Mouse (Mus musculus) kidney, postnatal 36 days (tissue): ENCODE measurements at regions not wholly inside any gene's neighbourhood (a gene's known extent, or its start where the extent isn't known, plus 50 kb on each side); places are given as distances from the start of the nearest gene placed in this dataset.

Experiments
- DNase-seq, 2 experiments: peaks; one replicate each; pipeline ENCODE4 v3.0.0; 2021 to 2022; ENCODE audit warnings: mixed read lengths in 2 of 2

- no peak for DNase-seq
These were observed 293.6 kb downstream of the Slc4a3 start for GRCm38 (mm10) chr1:75839551-75840223.

- DNase-seq, result no peak
These were observed 296.3 kb downstream of the Slc4a3 start for GRCm38 (mm10) chr1:75842396-75842795.

GRCm38 (mm10) chr1:75843326-75843725, 297.3 kb downstream of the Slc4a3 start:
- no peak for DNase-seq

- DNase-seq, result no peak
These were observed 298.1 kb downstream of the Slc4a3 start for GRCm38 (mm10) chr1:75844123-75844522.

- no peak for DNase-seq
These were observed 298.5 kb downstream of the Slc4a3 start for GRCm38 (mm10) chr1:75844529-75844928.

- DNase-seq, result no peak
These were observed 298.9 kb downstream of the Slc4a3 start for GRCm38 (mm10) chr1:75844981-75845380.

DNA sequence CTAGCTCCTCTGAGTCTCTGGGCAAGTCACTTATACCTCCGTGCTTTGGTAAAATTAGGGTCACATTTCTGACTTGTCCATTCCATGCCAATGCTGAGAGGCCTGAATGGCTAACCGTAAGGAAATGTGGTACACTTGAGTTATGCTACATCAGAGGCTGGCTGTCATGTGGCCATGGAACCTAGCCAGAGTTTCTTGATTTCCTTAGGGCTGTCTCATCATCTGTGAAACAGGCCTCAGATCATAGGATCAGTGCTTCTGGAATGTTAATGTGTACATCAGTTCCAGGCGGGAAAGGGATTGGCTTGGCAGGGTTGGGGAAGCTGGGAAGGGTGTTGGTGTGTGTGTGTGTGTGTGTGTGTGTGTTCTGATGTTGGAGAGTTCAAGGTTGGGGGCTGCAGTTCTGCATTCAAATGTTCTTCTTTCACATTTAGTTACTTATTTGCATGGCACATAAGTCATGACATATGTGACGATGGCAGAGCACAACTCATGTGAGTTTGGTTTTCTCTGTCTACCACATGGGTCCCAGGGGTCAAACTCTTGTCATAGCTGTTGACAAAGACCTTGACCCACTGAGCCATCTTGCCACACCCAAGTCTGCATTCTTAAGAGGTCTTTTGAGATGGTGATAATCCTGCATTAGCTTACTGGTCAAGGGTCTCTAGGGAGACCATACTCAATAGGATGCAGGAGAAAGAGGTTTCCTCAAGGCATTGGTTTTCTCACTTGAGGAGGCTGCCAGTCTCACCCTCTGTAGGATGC, 299.9 kb downstream of the Slc4a3 start:
- no peak for DNase-seq

DNA sequence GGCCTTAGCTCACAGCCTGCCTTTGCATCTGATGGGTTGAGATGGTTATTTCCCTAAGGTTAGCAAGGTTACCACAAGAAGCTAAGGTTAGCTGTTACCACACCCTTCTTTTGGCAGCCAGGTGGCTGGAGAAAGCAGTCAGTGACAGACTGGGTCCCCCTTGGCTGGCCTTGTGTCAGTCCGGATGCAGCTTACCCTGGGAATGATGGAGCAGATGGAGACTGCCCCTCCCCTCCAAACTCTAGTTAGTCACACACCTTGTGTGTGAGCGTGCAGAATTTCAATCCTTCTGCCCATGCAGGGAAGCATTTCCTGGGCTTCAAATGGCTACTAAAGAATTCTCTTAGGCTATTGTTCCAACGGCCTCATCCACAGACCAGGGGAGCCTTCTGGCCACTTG, 301.6 kb downstream of the Slc4a3 start:
- no peak for DNase-seq

- DNase-seq, result no peak
These were observed 302.4 kb downstream of the Slc4a3 start for GRCm38 (mm10) chr1:75848436-75848835.

GRCm38 (mm10) chr1:75850131-75850530, 304.1 kb downstream of the Slc4a3 start:
- DNase-seq, result no peak

DNA sequence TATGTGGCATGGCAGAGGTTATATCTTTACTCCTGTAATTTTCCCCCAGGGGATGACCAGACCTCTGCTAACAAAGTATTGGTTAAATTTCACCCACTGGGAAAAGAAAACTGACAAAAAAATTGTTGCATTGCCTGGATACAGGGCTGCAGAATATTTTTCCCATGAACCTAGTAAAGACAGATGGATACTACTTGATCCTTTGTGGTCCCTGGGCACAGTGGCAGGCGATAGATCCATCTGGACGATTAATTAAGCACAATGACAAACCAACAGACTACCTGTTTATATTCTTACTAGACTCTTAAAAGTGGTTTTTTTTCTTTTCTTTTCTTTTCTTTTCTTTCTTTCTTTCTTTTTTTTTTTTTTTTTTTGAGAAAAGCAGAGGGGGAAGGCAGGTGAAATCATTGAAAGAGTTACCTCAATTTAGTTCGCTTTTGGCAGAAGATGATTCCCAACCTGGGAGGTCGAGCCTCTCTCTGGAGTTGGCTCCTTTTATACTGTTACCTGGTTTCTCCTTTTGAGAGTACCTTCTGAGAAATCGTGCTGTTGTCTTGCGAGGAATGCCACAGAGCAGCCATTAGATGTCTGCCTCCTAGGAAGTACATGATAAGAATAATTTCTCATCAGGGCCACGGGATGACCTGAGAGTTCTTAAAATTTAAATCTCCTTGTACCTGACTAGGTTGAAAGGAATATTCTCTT, 312.6 kb downstream of the Slc4a3 start:
- DNase-seq, result no peak

DNA sequence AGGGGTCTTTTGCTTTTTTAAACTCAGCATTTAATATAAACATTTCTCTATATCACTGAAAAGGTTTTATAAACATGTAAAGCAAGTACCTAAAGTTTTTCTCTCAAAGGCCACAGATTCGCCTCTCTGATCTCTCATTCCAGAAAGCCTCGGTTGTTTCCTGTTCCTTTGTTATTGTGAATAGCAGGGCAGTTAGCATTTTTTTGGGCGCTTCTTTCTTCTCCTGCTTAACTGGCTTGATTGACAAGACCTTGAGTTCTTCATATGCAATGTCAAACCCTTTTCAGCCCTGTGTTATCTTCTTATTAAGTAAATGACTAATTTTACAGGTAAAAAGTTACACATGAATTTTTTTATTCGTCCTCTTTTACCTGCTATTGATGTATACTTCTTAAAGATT, 316.7 kb downstream of the Slc4a3 start:
- DNase-seq, result no peak

DNA sequence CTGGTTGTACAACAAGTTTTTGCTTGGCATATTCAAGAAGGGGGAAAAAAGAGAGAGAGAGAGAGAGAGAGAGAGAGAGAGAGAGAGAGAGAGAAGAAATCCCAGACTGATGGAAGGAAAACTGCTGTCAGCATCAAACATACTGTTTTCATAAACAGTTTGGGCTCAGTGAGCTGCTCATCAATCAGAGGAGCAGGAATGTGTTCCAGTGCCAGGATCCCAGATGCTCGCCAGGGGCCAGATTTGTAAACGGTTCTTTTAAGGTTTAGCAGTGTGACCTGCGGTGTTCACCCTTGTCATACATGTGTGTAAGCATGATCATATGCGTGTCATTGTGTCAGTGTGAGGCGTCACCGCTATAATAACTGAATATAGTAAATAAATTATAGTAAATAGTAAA, 320.5 kb downstream of the Slc4a3 start:
- DNase-seq, result no peak

DNA sequence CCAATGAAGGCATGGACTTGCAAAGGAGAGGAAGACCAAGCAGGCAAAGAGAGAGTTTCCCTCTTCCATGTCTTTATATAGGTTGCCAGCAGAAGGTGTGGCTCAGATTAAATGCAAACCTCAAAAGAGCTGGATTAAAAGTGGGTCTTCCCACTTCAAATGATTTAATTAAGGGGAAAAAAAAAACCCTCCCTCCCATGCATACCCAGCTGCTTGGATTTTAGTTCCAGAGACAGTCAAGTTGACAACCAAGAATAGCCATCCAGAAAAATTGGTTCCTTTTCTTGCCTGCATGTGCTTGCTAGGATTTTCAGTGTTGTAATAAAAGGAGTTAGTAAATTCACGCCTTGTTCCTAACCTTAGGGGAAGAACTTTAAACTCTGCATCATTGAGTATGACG, 323.3 kb downstream of the Slc4a3 start:
- DNase-seq, result no peak

DNA sequence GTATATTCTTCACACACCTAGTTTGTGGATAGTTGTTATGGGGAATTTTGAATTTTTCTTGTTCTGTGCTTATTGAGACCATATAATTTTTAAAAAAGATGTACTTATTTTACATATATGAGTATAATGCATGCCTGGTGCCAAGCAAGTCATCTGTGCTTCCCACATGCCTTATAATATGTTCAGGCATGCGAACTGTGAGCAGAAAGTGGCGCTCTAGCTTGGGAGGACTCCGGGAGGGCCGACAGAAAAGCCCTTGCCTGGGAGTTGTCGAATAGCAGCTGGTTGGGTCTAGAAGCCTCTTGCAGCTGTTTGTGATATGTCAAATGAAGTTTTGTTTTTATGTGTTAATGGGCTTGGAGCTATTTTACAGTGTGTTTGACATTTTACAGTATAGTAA, 323.8 kb downstream of the Slc4a3 start:
- no peak for DNase-seq

GRCm38 (mm10) chr1:75873911-75874310, 327.8 kb downstream of the Slc4a3 start:
- DNase-seq, result no peak

DNA sequence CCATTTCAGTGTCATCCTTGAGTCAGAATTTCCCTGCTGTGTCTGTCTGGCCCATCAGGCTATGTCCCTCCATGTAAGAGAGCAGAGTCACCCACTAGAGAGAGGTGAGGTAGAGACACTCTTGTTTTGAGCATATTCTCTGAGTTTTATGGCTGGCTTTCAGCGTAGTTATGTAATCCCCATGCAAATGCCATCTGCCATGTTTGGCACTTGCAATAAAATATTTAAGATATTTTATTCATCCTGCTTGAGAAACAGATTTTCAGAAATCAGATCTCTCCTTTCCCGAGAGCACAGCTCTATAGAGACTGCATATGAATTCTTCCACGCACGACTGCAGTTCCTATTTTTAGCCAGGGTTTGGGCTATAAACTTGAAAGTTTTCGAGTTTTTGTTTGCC, 331.1 kb downstream of the Slc4a3 start:
- no peak for DNase-seq

- DNase-seq, result no peak
These were observed 339.6 kb downstream of the Slc4a3 start for GRCm38 (mm10) chr1:75885632-75886031.

- no peak for DNase-seq
These were observed 342.6 kb downstream of the Slc4a3 start for GRCm38 (mm10) chr1:75888499-75889208.

DNA sequence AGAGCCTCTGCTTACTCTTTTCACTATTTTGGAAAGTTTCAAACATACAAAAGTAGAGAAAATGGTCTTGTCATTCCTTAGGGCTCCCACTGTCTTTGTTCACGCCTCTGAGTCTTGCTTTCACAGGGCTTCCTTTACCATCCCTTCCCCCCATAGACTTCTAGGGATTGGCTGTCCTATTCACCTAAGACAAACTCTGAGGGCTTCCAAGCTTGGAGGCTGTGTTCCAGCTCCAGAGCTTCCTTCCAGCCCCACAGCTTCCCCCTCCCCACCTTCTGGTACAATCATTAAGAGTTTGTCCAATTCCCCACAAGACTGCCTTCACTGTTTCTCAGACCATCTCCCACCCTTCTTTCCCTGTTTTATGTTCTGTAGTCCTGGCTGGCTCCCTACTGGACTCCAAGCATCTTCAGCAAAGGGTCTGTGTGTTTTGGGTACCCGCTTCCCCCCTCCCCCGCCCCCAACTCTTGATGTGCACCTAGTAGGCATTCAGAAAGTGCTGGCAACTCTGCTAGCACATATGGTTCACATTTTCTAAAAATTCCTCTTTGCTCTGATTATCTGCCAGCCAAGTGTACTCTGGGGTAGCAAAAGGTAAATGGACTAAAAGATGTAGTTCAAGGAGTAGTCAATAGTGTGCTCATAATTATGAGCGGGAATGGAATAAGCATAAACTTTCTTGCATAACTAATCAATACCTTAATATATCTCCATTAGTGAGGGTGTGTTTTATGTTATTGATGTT, 344.0 kb downstream of the Slc4a3 start:
- no peak for DNase-seq

GRCm38 (mm10) chr1:75890636-75891276, 344.7 kb downstream of the Slc4a3 start:
- DNase-seq, result no peak

DNA sequence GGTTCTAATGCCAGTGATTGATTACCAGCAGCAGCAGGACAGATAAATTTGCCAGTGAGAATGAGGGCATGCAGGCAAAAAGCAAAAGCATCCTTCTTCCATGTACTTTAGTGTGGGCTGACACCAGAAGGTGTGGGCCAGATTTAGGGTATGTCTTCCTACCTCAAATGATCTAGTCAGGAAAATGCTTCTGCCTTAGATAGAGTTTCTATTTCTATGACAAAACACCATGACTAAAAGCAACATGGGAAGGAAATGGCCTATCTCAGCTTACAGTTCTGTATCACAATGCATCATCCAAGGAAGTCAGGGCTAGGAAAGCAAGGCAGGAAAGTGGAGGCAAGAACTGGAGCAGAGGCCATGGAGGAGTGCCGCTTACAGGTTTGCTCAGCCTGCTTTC, 349.5 kb downstream of the Slc4a3 start:
- DNase-seq, result no peak
